Mouse (Mus musculus): ENCODE data around the gene Frmd4a. TPM values are rescaled to one million over a fixed set of nuclear protein-coding genes. Genes with fewer than 3 reads are reported as not detected.

The Frmd4a gene
- polyA plus RNA-seq, 1 experiment from 2014 or later, result 17.7 TPM

DNA sequence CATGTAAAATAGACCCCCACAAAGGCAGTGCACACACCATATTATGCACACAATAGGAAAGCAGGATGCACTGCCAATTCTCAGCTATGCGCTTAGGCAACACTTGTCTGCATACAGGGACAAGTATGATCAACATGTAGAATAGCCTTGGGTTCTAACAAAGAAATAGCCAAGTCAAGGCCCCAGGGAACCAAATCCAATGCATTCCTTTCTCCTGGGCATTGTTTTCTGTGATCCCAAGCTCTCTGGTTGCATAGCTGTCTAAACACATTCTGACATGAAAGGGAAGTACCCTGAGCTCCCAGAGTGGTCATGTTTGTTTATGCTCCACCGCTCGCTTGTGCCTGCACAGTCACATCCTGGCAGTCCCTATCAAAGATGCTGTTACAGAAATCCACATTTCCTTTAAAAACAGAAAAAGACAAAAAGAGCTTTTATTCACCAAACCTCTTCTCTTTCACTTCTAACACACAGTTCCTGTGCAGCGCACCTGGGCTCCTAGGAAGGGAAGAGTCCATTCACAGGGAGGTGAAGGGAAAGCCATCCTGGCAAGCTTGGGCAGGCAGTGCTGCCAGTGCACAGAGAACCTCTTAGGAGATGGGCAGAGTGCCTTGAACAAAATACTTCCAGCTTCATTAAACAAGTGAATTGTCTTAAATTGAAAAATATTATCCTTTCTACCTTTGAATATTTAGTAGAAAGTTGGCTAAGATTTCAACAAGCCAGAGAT is 124.9 kb downstream of the Frmd4a start:
- no peak overlapping the region for H3K27ac ChIP-seq (replicated peaks in 1 of 2; ENCODE audit: control insufficient read depth in 1 of 2, insufficient read depth in 1 of 2, low read depth in 2 of 2, low read length in 2 of 2)

GRCm38 (mm10) chr2:4144424-4144823 is 126.9 kb downstream of the Frmd4a start:
- H3K4me3 ChIP-seq (ENCODE audit: control insufficient read depth in 1 of 2, insufficient read depth in 1 of 2, low read depth in 1 of 2, low read length in 2 of 2), result no peak overlapping the region
- no peak overlapping the region for H3K27ac ChIP-seq (replicated peaks in 1 of 2; ENCODE audit: control insufficient read depth in 1 of 2, insufficient read depth in 1 of 2, low read depth in 2 of 2, low read length in 2 of 2)
- H3K9me3 ChIP-seq (ENCODE audit: control insufficient read depth, low read length), result no peaks in the 10 kb centered on the region
- no peak for ATAC-seq (ENCODE audit: insufficient number of reproducible peaks, insufficient read depth, low FRiP score, low read depth)
- no peaks in the 10 kb centered on the region for H3K4me1 ChIP-seq (ENCODE audit: control insufficient read depth in 2 of 2, insufficient read depth in 2 of 2, low read length in 2 of 2)
- WGBS, result 81% methylated on average over 4 of the region's 4 CpGs
- no peaks in the 10 kb centered on the region for H3K36me3 ChIP-seq (ENCODE audit: control insufficient read depth, insufficient read depth, low read length)
- no peak overlapping the region for H3K4me2 ChIP-seq (ENCODE audit: low read length)
- H3K9ac ChIP-seq (ENCODE audit: low read length), result no peak overlapping the region
- no peaks in the 10 kb centered on the region for H3K27me3 ChIP-seq (ENCODE audit: control insufficient read depth, insufficient read depth, low read length)

More for the DNA sequence above, 124.9 kb downstream of the Frmd4a start:
- Histone ChIP-seq H3K27me3 (ENCODE audit: control insufficient read depth, insufficient read depth, low read length) (no peaks in the 10 kb centered on the region), H3K4me1 (ENCODE audit: control insufficient read depth in 2 of 2, insufficient read depth in 2 of 2, low read length in 2 of 2) (no peaks in the 10 kb centered on the region), H3K9me3 (ENCODE audit: control insufficient read depth, low read length) (no peaks in the 10 kb centered on the region), H3K9ac (ENCODE audit: low read length) (no peak overlapping the region), H3K36me3 (ENCODE audit: control insufficient read depth, insufficient read depth, low read length) (no peaks in the 10 kb centered on the region), H3K4me2 (ENCODE audit: low read length) (no peak overlapping the region), H3K4me3 (ENCODE audit: control insufficient read depth in 1 of 2, insufficient read depth in 1 of 2, low read depth in 1 of 2, low read length in 2 of 2) (no peak overlapping the region)
- ATAC-seq (ENCODE audit: insufficient number of reproducible peaks, insufficient read depth, low FRiP score, low read depth), result no peak
- 55% methylated on average over 4 of the region's 4 CpGs for WGBS

GRCm38 (mm10) chr2:4152521-4153040 is 135.1 kb downstream of the Frmd4a start:
- peaks cover 5 to 7% of the 10 kb centered on the region in 2 experiments; a peak in 3 of 4 replicates for H3K4me1 ChIP-seq (ENCODE audit: control insufficient read depth in 2 of 2, insufficient read depth in 2 of 2, low read length in 2 of 2)
- peak overlapping the region; percentile 62 for H3K9ac ChIP-seq (ENCODE audit: low read length)
- H3K9me3 ChIP-seq (ENCODE audit: control insufficient read depth, low read length), result no peaks in the 10 kb centered on the region
- H3K4me3 ChIP-seq (ENCODE audit: control insufficient read depth in 1 of 2, insufficient read depth in 1 of 2, low read depth in 1 of 2, low read length in 2 of 2), result peak overlapping the region; percentile 37 to 47
- no peak for ATAC-seq (ENCODE audit: insufficient number of reproducible peaks, insufficient read depth, low FRiP score, low read depth)
- 0 out of 2 replicates have a peak, but pooled peaks cover 6% of the 10 kb centered on the region for H3K27me3 ChIP-seq (ENCODE audit: control insufficient read depth, insufficient read depth, low read length)
- WGBS, result 16% methylated on average over 14 of the region's 14 CpGs
- no peak overlapping the region for H3K27ac ChIP-seq (replicated peaks in 1 of 2; ENCODE audit: control insufficient read depth in 1 of 2, insufficient read depth in 1 of 2, low read depth in 2 of 2, low read length in 2 of 2)
- peak overlapping the region; percentile 71 for H3K4me2 ChIP-seq (ENCODE audit: low read length)
- no peaks in the 10 kb centered on the region for H3K36me3 ChIP-seq (ENCODE audit: control insufficient read depth, insufficient read depth, low read length)

DNA sequence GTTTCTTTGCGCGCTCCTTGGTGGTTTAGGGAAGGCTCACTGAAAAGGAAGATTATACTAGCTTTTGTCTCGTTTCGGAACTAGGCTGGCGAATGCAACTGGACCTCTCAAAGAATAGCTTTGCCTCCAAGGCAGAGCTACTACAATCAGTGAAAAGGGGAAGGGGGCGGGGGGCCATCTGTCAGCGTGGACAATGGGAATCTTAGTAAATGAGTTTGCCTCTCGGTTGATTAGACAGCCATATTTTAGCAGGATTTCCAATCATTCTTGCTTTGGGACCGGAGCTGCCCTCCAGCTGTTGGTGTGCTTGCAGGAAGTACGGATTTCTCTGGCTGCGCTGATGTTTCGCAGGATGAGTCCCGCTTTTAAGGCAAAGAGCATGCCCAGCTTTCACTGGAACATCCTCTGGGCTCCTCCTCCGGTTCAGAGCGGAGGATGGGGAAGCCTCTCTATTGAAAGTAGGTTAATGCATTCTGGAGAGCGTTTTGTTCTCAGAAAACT is 135.7 kb downstream of the Frmd4a start:
- no peak for ATAC-seq (ENCODE audit: insufficient number of reproducible peaks, insufficient read depth, low FRiP score, low read depth)
- Histone ChIP-seq H3K27me3 (ENCODE audit: control insufficient read depth, insufficient read depth, low read length) (0 out of 2 replicates have a peak, but pooled peaks cover 6% of the 10 kb centered on the region), H3K4me3 (ENCODE audit: control insufficient read depth in 1 of 2, insufficient read depth in 1 of 2, low read depth in 1 of 2, low read length in 2 of 2) (peak overlapping the region; percentile 37 to 47), H3K36me3 (ENCODE audit: control insufficient read depth, insufficient read depth, low read length) (no peaks in the 10 kb centered on the region), H3K9me3 (ENCODE audit: control insufficient read depth, low read length) (no peaks in the 10 kb centered on the region), H3K4me1 (ENCODE audit: control insufficient read depth in 2 of 2, insufficient read depth in 2 of 2, low read length in 2 of 2) (peaks cover 5 to 7% of the 10 kb centered on the region in 2 experiments; a peak in 3 of 4 replicates), H3K9ac (ENCODE audit: low read length) (peak overlapping the region; percentile 62), H3K27ac (replicated peaks in 1 of 2; ENCODE audit: control insufficient read depth in 1 of 2, insufficient read depth in 1 of 2, low read depth in 2 of 2, low read length in 2 of 2) (no peak overlapping the region), H3K4me2 (ENCODE audit: low read length) (peak overlapping the region; percentile 71)
- WGBS, result 5% methylated on average over 16 of the region's 16 CpGs

DNA sequence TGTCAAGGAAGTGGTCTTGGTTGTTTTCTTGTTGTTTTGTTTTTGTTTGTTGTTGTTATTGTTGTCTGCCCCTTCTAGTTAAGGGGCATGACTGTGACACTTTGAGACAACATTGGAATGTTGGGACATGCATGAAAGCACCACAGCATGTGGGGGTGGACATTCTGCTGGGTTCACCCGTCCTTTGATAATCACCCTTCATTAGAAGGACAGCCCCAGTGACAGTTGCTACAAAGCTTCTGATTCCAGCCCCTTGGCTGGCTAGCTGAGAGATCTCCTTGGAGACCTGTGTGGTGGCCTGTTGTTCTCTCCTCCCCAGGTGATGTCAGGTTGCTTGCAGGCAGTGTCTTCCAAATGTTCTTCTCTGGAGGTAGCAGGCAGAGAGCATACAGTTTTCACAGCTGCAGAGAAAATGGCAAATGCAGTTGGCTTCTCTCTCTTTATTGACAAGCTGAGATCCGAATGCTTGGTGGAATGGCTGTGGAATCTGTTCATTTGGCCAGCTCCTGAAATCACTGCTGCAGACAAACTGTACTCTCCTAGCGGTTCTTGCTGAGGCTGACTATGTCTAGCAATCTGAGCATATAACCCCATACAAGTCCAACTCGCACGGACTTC is 136.6 kb downstream of the Frmd4a start:
- peaks cover 5 to 7% of the 10 kb centered on the region in 2 experiments; a peak in 3 of 4 replicates for H3K4me1 ChIP-seq (ENCODE audit: control insufficient read depth in 2 of 2, insufficient read depth in 2 of 2, low read length in 2 of 2)
- WGBS, result 72% methylated on average over 5 of the region's 5 CpGs
- H3K27ac ChIP-seq (replicated peaks in 1 of 2; ENCODE audit: control insufficient read depth in 1 of 2, insufficient read depth in 1 of 2, low read depth in 2 of 2, low read length in 2 of 2), result no peak overlapping the region
- no peaks in the 10 kb centered on the region for H3K36me3 ChIP-seq (ENCODE audit: control insufficient read depth, insufficient read depth, low read length)
- ATAC-seq (ENCODE audit: insufficient number of reproducible peaks, insufficient read depth, low FRiP score, low read depth), result no peak
- 0 out of 2 replicates have a peak, but pooled peaks cover 6% of the 10 kb centered on the region for H3K27me3 ChIP-seq (ENCODE audit: control insufficient read depth, insufficient read depth, low read length)
- H3K4me2 ChIP-seq (ENCODE audit: low read length), result no peak overlapping the region
- no peak overlapping the region for H3K4me3 ChIP-seq (ENCODE audit: control insufficient read depth in 1 of 2, insufficient read depth in 1 of 2, low read depth in 1 of 2, low read length in 2 of 2)
- H3K9ac ChIP-seq (ENCODE audit: low read length), result no peak overlapping the region
- H3K9me3 ChIP-seq (ENCODE audit: control insufficient read depth, low read length), result no peaks in the 10 kb centered on the region

- ATAC-seq (ENCODE audit: insufficient number of reproducible peaks, insufficient read depth, low FRiP score, low read depth), result no peak
- no peaks in the 10 kb centered on the region for H3K36me3 ChIP-seq (ENCODE audit: control insufficient read depth, insufficient read depth, low read length)
- no peaks in the 10 kb centered on the region for H3K9me3 ChIP-seq (ENCODE audit: control insufficient read depth, low read length)
- no peak overlapping the region for H3K9ac ChIP-seq (ENCODE audit: low read length)
- no peak overlapping the region for H3K4me3 ChIP-seq (ENCODE audit: control insufficient read depth in 1 of 2, insufficient read depth in 1 of 2, low read depth in 1 of 2, low read length in 2 of 2)
- H3K27ac ChIP-seq (replicated peaks in 1 of 2; ENCODE audit: control insufficient read depth in 1 of 2, insufficient read depth in 1 of 2, low read depth in 2 of 2, low read length in 2 of 2), result no peak overlapping the region
- H3K4me1 ChIP-seq (ENCODE audit: control insufficient read depth in 2 of 2, insufficient read depth in 2 of 2, low read length in 2 of 2), result peaks cover 7 to 9% of the 10 kb centered on the region in 2 experiments; a peak in 3 of 4 replicates
- H3K27me3 ChIP-seq (ENCODE audit: control insufficient read depth, insufficient read depth, low read length), result 0 out of 2 replicates have a peak, but pooled peaks cover 6% of the 10 kb centered on the region
- H3K4me2 ChIP-seq (ENCODE audit: low read length), result no peak overlapping the region
- WGBS, result 91% methylated on average over 4 of the region's 4 CpGs
Measured at GRCm38 (mm10) chr2:4154654-4155047, 137.1 kb downstream of the Frmd4a start.

GRCm38 (mm10) chr2:4155406-4155805 is 137.9 kb downstream of the Frmd4a start:
- Histone ChIP-seq H3K4me3 (ENCODE audit: control insufficient read depth in 1 of 2, insufficient read depth in 1 of 2, low read depth in 1 of 2, low read length in 2 of 2) (no peak overlapping the region), H3K9ac (ENCODE audit: low read length) (no peak overlapping the region), H3K4me1 (ENCODE audit: control insufficient read depth in 2 of 2, insufficient read depth in 2 of 2, low read length in 2 of 2) (peaks cover 9 to 12% of the 10 kb centered on the region in 2 experiments; a peak in 3 of 4 replicates), H3K27ac (replicated peaks in 1 of 2; ENCODE audit: control insufficient read depth in 1 of 2, insufficient read depth in 1 of 2, low read depth in 2 of 2, low read length in 2 of 2) (no peak overlapping the region), H3K36me3 (ENCODE audit: control insufficient read depth, insufficient read depth, low read length) (no peaks in the 10 kb centered on the region), H3K4me2 (ENCODE audit: low read length) (no peak overlapping the region), H3K27me3 (ENCODE audit: control insufficient read depth, insufficient read depth, low read length) (0 out of 2 replicates have a peak, but pooled peaks cover 6% of the 10 kb centered on the region), H3K9me3 (ENCODE audit: control insufficient read depth, low read length) (no peaks in the 10 kb centered on the region)
- ATAC-seq (ENCODE audit: insufficient number of reproducible peaks, insufficient read depth, low FRiP score, low read depth), result no peak
